Mouse (Mus musculus): ENCODE results near the gene Pafah1b3.

DNA sequence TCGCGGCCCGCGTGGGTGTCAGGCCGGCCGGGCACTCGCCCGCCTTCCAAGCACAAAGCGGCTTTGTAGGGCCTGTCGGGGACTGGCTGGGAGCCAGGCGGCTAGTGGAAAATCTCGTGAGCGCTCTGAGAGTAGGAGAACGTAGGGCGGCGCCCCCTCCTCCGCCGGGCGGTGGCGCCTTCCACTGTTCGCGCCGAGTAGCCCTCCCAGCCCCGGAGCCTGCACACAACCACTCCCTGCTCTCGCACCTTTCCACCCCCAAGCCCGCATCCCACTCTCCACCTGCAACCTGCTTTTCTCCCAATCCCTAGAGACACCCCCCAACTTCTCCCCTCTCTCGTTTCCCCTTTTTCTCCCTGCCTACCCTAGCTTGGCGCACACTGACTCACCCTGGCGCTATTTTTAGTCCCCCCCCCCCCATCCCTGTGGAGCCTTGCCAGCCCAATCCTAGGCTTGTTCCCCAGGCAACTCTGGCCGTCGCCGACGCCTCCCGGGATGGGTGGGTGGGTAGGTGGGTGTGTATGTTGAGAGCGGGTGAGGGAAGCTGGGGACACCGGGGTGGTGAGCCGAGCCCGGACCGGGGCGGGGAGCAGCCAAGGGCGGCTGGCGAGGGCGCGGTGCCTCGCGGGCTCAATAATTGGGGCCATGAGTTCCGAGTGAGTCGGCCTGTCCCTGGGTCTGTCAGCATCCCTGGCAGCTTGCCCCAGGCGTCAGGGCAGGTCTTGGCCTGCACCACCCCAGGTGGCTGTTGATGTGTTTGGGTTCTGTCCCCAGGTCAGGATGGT is 18.5 kb downstream of the Pafah1b3 start:
- TF ChIP-seq POLR2A (IDR thresholded peaks at IDR 0.05; ENCODE audit: insufficient read depth, low read length), result no peak
- 0 out of 2 replicates have a peak, but pooled peaks have one; percentile 6 for TF ChIP-seq EP300 (IDR thresholded peaks at IDR 0.05; ENCODE audit: insufficient read depth, low read depth, low read length)

Data from ES-Bruce4 (cell line).